Mouse (Mus musculus): ENCODE measurements around the gene Phlpp2. TPM values are rescaled to one million over a fixed set of nuclear protein-coding genes. Genes with fewer than 3 reads are reported as not detected.
A peak's percentile ranks its signal among the peaks of the same experiment; 100 is the strongest.

Phlpp2 gene
- total and polyA plus RNA-seq, 3 experiments = 1.7 to 5.9 TPM; not detected in 1

DNA sequence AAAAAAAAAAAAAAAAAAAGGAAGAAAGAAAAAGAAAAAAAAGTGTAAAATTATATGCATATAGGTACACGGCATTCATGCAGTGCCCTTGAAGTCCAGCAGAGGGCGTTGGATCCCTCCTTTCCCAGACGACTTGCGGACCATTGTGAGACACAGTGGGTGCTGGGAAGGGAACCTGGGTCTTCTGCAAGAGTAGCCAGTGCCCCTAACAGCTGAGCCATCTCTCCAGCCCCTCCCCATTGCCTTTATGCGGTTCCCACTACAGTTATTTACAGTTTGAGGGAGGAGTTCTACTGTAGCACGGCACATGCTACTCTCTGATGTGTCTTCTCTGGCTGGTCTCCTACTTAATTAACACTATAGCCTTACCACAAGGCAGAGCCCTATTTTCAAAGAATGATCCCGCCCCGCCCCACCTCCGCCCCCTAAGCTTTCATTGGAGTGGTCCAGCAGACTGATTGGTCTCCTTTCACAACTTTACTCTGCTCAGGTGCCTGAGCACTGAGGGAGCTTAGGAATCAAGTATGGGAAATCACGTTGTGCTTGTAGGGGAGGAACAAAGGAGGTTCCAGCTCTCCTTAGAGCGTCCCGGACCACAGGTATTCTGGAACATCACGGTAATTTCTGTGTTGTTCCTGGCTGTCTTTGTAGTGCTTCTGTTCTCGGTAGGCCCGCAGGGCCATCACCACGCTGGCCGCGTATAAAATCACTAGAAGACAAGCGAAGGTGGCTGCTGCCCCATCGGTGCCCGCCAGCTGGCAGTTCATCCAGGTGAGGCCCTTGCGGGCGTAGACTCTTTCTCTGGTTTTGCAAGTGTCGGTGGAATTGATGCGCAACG lies 79.3 kb downstream of the Phlpp2 start:
- no peak for TF ChIP-seq MAZ (IDR thresholded peaks at IDR 0.05; ENCODE audit: low read depth, low read length)
- peak; percentile 36 for TF ChIP-seq RAD21 (IDR thresholded peaks at IDR 0.05; ENCODE audit: low read depth, low read length)
- peak; percentile 57 to 74 (median 74) for TF ChIP-seq CTCF (IDR thresholded peaks at IDR 0.05 in 2 of 3, conservative IDR thresholded peaks at IDR 0.05 in 1 of 3; ENCODE audit: control insufficient read depth in 1 of 3, insufficient read depth in 1 of 3, low read depth in 2 of 3, low read length in 3 of 3, poor library complexity in 1 of 3, severe bottlenecking in 1 of 3)
- peak; percentile 91 for TF ChIP-seq ZNF384 (IDR thresholded peaks at IDR 0.05; ENCODE audit: low read depth, low read length)
- TF ChIP-seq SMC3 (IDR thresholded peaks at IDR 0.05; ENCODE audit: low read depth, low read length) = peak; percentile 51
- no peaks in the 10 kb centered on the region for H3K36me3 ChIP-seq (ENCODE audit: control insufficient read depth in 1 of 2, insufficient read depth in 2 of 2, low read length in 2 of 2)
- H3K4me1 ChIP-seq (ENCODE audit: control insufficient read depth in 1 of 2, insufficient read depth in 2 of 2, low read length in 2 of 2) = peaks cover 0 to 5% of the 10 kb centered on the region in 2 experiments; a peak in 1 of 4 replicates
- no peaks in the 10 kb centered on the region for H3K27me3 ChIP-seq (ENCODE audit: control insufficient read depth in 1 of 2, insufficient read depth in 2 of 2, low read length in 2 of 2)
- no peak overlapping the region for H3K9ac ChIP-seq (ENCODE audit: control insufficient read depth, low read depth, low read length, poor library complexity, severe bottlenecking)
- no peak overlapping the region for H3K27ac ChIP-seq (ENCODE audit: control insufficient read depth, low read depth, low read length)
- H3K9me3 ChIP-seq (replicated peaks; ENCODE audit: insufficient read depth, low read length) = no peaks in the 10 kb centered on the region
- peak; percentile 44 for DNase-seq (ENCODE audit: low read depth, low spot score)
- H3K79me2 ChIP-seq (ENCODE audit: control insufficient read depth, insufficient read depth, low read length, poor library complexity) = no peaks in the 10 kb centered on the region
- H3K4me3 ChIP-seq (ENCODE audit: control insufficient read depth in 1 of 2, insufficient read depth in 1 of 2, low read depth in 2 of 2, low read length in 2 of 2) = no peak overlapping the region

- Histone ChIP-seq H3K9me3 (replicated peaks; ENCODE audit: insufficient read depth, low read length) (no peaks in the 10 kb centered on the region), H3K27me3 (ENCODE audit: control insufficient read depth in 1 of 2, insufficient read depth in 2 of 2, low read length in 2 of 2) (no peaks in the 10 kb centered on the region), H3K36me3 (ENCODE audit: control insufficient read depth in 1 of 2, insufficient read depth in 2 of 2, low read length in 2 of 2) (no peaks in the 10 kb centered on the region), H3K27ac (ENCODE audit: control insufficient read depth, low read depth, low read length) (no peak overlapping the region), H3K4me1 (ENCODE audit: control insufficient read depth in 1 of 2, insufficient read depth in 2 of 2, low read length in 2 of 2) (peaks cover 0 to 5% of the 10 kb centered on the region in 2 experiments; a peak in 1 of 4 replicates), H3K9ac (ENCODE audit: control insufficient read depth, low read depth, low read length, poor library complexity, severe bottlenecking) (no peak overlapping the region), H3K4me3 (ENCODE audit: control insufficient read depth in 1 of 2, insufficient read depth in 1 of 2, low read depth in 2 of 2, low read length in 2 of 2) (no peak overlapping the region), H3K79me2 (ENCODE audit: control insufficient read depth, insufficient read depth, low read length, poor library complexity) (no peaks in the 10 kb centered on the region)
- TF ChIP-seq USF2 (IDR thresholded peaks at IDR 0.05; ENCODE audit: borderline replicate concordance in 1 of 2, insufficient read depth in 1 of 2, low read depth in 1 of 2, low read length in 2 of 2) = no peak
- no peak for TF ChIP-seq MAFK (IDR thresholded peaks at IDR 0.05; ENCODE audit: borderline replicate concordance, low read depth, low read length)
- TF ChIP-seq RCOR1 (IDR thresholded peaks at IDR 0.05; ENCODE audit: low read depth, low read length) = no peak
- TF ChIP-seq MAX (IDR thresholded peaks at IDR 0.05; ENCODE audit: low read length) = no peak
- no peak for TF ChIP-seq CHD1 (IDR thresholded peaks at IDR 0.05; ENCODE audit: low read depth, low read length)
- TF ChIP-seq SMC3 (IDR thresholded peaks at IDR 0.05; ENCODE audit: low read depth, low read length) = no peak
- no peak for TF ChIP-seq POLR2AphosphoS2 (IDR thresholded peaks at IDR 0.05; ENCODE audit: low read length)
- no peak for TF ChIP-seq EP300 (IDR thresholded peaks at IDR 0.05; ENCODE audit: low read depth in 1 of 2, low read length in 2 of 2)
- TF ChIP-seq GABPA (IDR thresholded peaks at IDR 0.05; ENCODE audit: low read depth, low read length) = no peak
- no peak for TF ChIP-seq MEF2A (IDR thresholded peaks at IDR 0.05; ENCODE audit: extremely low read depth, insufficient replicate concordance, low read depth, low read length, poor library complexity, severe bottlenecking)
- no peak for TF ChIP-seq UBTF (IDR thresholded peaks at IDR 0.05; ENCODE audit: borderline replicate concordance, insufficient read depth, low read depth, low read length)
- DNase-seq (ENCODE audit: low read depth, low spot score) = no peak
These were observed 79.9 kb downstream of the Phlpp2 start for GRCm38 (mm10) chr8:109948285-109948564.
